Mouse (Mus musculus) limb, embryonic 14.5 days (tissue): ENCODE measurements around the gene Sh3gl3. TPM values are rescaled to one million over a fixed set of nuclear protein-coding genes. Genes with fewer than 3 reads are reported as not detected.

Experiments used
- ATAC-seq: fragments of 200-750 bp; cut with Nextera tagmentation; 2 replicates; pipeline ENCODE4 v1.8.0; 2017; ENCODE audit warnings: low read depth, moderate number of reproducible peaks, moderate TSS enrichment; ENCODE audit not compliant: low FRiP score
- DNase-seq: peaks from one replicate; pipeline ENCODE4 v3.0.0-alpha.2; 2015; ENCODE audit warnings: low spot score
- H3K27ac ChIP-seq: fragments of 300-500 bp; sonication (generic); replicated peaks from 2 replicates; pipeline ENCODE4 v1.5.1; 2014; ENCODE audit warnings: low read depth, mild to moderate bottlenecking, low read length, moderate library complexity, mixed read lengths
- H3K27me3 ChIP-seq: fragments of 300-500 bp; sonication (generic); 2 replicates; pipeline ENCODE4 v1.6.1; 2014; ENCODE audit warnings: low read length, mixed read lengths; ENCODE audit not compliant: control insufficient read depth, insufficient read depth
- H3K36me3 ChIP-seq: fragments of 300-500 bp; sonication (generic); 2 replicates; pipeline ENCODE4 v1.6.1; 2014; ENCODE audit warnings: mild to moderate bottlenecking, low read length, moderate library complexity, mixed read lengths; ENCODE audit not compliant: control insufficient read depth, insufficient read depth
- H3K4me1 ChIP-seq: fragments of 300-500 bp; sonication (generic); 2 replicates; pipeline ENCODE4 v1.6.1; 2014; ENCODE audit warnings: antibody characterized with exemption, low read length, mixed read lengths; ENCODE audit not compliant: control insufficient read depth, insufficient read depth
- H3K4me2 ChIP-seq: fragments of 300-500 bp; sonication (generic); replicated peaks from 2 replicates; pipeline ENCODE4 v1.6.1; 2014; ENCODE audit warnings: low read depth, mild to moderate bottlenecking, low read length, moderate library complexity; ENCODE audit not compliant: severe bottlenecking
- H3K4me3 ChIP-seq: fragments of 300-500 bp; sonication (generic); replicated peaks from 2 replicates; pipeline ENCODE4 v1.5.1; 2014; ENCODE audit warnings: low read length
- H3K9ac ChIP-seq: fragments of 300-500 bp; sonication (generic); 2 replicates; pipeline ENCODE4 v1.6.1; 2014; ENCODE audit warnings: mild to moderate bottlenecking, low read depth, low read length, moderate library complexity; ENCODE audit not compliant: severe bottlenecking
- H3K9me3 ChIP-seq: fragments of 300-500 bp; sonication (generic); 2 replicates; pipeline ENCODE4 v1.6.1; 2016; ENCODE audit warnings: low read length; ENCODE audit not compliant: control insufficient read depth
- POLR2A ChIP-seq: fragments of 200-500 bp; IDR thresholded peaks from 2 replicates; pipeline ENCODE4 v1.8.0; 2012; ENCODE audit warnings: inconsistent platforms, mild to moderate bottlenecking, moderate library complexity, borderline replicate concordance; ENCODE audit not compliant: insufficient read depth, insufficient read length; ENCODE audit errors: extremely low read depth
- WGBS: fragments of 180-500 bp; shearing (Covaris S2); extraction: QIAGEN DNeasy Blood & Tissue Kit; methylation state at CpG from one replicate; pipeline ENCODE4 v1.1.7; 2014; 5-methylcytosine and 5-hydroxymethylcytosine counted together
- polyA plus RNA-seq, 2 experiments: library from polyadenylated mRNA; depleted of rRNA in 1 of 2; stranded (reverse) in 1 of 2; unstranded in 1 of 2; fragments of >200 nt; fragmentation: Nextera tagmentation in 1 of 2; extraction: Ambion mirVana in 1 of 2; gene quantifications; 2 replicates each; pipeline versions ENCODE4 v1.2.1 to v1.2.3; 2012 to 2014

The Sh3gl3 gene
- polyA plus RNA-seq, 2 experiments = 10.5 to 15.1 TPM

DNA sequence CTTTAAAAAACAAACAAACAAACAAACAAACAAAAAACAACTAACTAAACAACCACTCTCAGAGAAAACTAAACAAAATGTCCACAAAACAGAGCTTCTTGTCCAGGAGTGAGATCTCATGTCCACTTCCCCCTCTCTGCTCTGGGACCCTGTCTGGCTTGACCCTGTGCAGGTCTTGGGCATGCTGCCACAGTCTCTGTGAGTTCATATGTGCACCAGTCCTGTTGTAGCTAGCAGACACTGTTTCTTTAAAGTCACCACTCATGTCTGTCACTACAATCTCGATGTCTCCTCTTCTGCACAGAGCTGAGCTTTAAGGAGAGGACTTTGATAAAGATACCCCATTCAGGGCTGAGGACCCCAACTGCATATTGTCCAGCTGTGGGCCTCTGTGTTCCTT lies 153.0 kb downstream of the Sh3gl3 start:
- Histone ChIP-seq H3K36me3 (no peaks in the 10 kb centered on the region), H3K4me3 (no peak overlapping the region), H3K9ac (no peak overlapping the region), H3K4me2 (no peak overlapping the region), H3K4me1 (no peaks in the 10 kb centered on the region), H3K27me3 (no peaks in the 10 kb centered on the region), H3K9me3 (no peaks in the 10 kb centered on the region), H3K27ac (no peak overlapping the region)
- no peak for ATAC-seq
- 57% methylated on average over 1 of the region's 1 CpGs for WGBS
- TF ChIP-seq POLR2A = no peak
- DNase-seq = no peak

DNA sequence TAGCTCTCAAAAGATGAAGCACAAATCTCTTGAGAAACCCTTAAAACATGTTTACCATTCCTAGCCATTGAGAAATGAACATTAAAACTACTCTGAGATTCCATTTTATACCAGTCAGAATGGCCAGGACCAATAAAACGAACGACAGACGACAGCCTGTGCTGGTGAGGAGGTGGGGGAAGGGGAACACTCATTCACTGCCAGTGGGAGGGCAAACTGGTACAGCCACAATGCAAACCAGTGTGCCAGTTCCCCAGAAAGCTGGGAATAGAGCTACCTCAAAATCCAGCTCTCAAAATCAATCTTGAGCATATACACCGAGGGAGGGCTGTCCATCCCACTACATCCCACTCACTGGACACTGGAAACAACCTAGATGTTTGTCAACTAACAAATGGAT lies 153.6 kb downstream of the Sh3gl3 start:
- H3K36me3 ChIP-seq = no peaks in the 10 kb centered on the region
- no peak overlapping the region for H3K4me2 ChIP-seq
- no peaks in the 10 kb centered on the region for H3K9me3 ChIP-seq
- no peaks in the 10 kb centered on the region for H3K4me1 ChIP-seq
- 30% methylated on average over 4 of the region's 4 CpGs for WGBS
- H3K9ac ChIP-seq = no peak overlapping the region
- no peak for TF ChIP-seq POLR2A
- ATAC-seq (no peak), DNase-seq (no peak)
- no peak overlapping the region for H3K4me3 ChIP-seq
- H3K27ac ChIP-seq = no peak overlapping the region
- H3K27me3 ChIP-seq = no peaks in the 10 kb centered on the region

DNA sequence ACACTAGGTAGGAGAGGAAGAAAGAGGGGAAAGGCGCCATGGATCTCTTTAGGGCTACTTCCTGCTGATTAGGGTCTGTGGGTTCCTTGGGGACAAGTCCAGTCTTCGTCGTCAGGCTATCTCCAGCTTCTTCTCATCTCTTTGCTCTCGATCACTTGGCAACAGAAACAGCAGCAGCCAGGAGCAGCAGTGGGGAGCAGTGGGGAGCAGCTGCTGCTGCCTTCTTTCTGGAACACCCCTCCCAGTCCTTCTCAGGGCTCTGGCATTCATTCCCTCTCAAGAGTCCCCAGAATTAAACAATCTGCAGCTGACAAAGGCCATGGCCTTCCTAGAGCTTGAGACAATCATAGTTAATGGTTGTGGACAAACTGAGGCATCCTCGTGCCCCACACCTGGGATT lies 154.2 kb downstream of the Sh3gl3 start:
- H3K4me2 ChIP-seq = no peak overlapping the region
- H3K27ac ChIP-seq = no peak overlapping the region
- WGBS = 58% methylated on average over 5 of the region's 5 CpGs
- H3K27me3 ChIP-seq = no peaks in the 10 kb centered on the region
- no peaks in the 10 kb centered on the region for H3K9me3 ChIP-seq
- H3K9ac ChIP-seq = no peak overlapping the region
- H3K4me3 ChIP-seq = no peak overlapping the region
- H3K4me1 ChIP-seq = no peaks in the 10 kb centered on the region
- DNase-seq = no peak
- no peak for ATAC-seq
- no peaks in the 10 kb centered on the region for H3K36me3 ChIP-seq
- no peak for TF ChIP-seq POLR2A

DNA sequence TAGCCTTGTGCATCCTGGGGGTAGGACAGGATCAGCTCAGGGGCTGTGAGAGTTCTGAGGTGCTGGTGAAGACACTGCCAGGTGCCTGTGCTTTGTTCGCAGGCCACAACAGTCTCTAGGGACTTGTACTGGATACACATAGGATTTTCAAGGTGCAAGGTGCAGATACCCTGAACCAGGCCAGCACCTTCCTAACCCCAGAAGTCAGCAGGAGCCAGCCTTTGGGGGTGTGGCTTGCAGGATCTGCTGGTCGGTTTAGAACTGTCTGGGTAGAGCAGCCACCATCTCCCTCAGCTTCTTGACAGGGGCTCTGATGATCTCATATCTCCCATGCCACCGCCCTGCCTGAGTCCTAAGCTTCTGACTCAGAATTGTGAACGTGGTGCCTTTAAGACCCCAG lies 156.2 kb downstream of the Sh3gl3 start:
- no peak for TF ChIP-seq POLR2A
- H3K9me3 ChIP-seq = no peaks in the 10 kb centered on the region
- 68% methylated on average over 4 of the region's 4 CpGs for WGBS
- DNase-seq (no peak), ATAC-seq (no peak)
- no peak overlapping the region for H3K4me2 ChIP-seq
- no peak overlapping the region for H3K4me3 ChIP-seq
- H3K36me3 ChIP-seq = no peaks in the 10 kb centered on the region
- H3K9ac ChIP-seq = no peak overlapping the region
- no peak overlapping the region for H3K27ac ChIP-seq
- peaks cover 11% of the 10 kb centered on the region for H3K27me3 ChIP-seq
- H3K4me1 ChIP-seq = peaks cover 2% of the 10 kb centered on the region; the same call in 1 of the 2 replicates

DNA sequence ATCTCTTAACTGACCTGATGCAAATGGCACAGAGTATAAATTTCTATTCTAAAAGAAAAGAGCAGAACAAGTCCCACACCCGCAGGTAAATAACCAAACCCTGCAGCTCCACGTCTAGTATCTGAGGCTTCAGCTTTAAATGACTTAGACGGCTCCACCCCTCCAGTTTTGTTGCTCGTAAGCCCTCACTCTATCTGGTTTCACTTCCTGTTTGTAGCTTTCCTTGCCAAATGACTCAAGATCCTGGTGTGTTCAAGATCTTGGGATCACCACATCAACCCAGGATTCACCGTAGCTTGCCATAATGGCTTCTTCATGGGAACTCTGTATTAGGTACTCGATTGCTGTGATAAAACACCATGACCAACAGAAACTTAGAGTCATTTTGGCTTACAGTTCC lies 157.2 kb downstream of the Sh3gl3 start:
- TF ChIP-seq POLR2A = no peak
- no peak for ATAC-seq
- DNase-seq = no peak
- Histone ChIP-seq H3K27me3 (peaks cover 21% of the 10 kb centered on the region), H3K4me3 (no peak overlapping the region), H3K4me2 (no peak overlapping the region), H3K27ac (no peak overlapping the region), H3K9ac (no peak overlapping the region), H3K9me3 (no peaks in the 10 kb centered on the region), H3K4me1 (peaks cover 7% of the 10 kb centered on the region; the same call in 1 of the 2 replicates), H3K36me3 (no peaks in the 10 kb centered on the region)
- WGBS = 62% methylated on average over 6 of the region's 6 CpGs

DNA sequence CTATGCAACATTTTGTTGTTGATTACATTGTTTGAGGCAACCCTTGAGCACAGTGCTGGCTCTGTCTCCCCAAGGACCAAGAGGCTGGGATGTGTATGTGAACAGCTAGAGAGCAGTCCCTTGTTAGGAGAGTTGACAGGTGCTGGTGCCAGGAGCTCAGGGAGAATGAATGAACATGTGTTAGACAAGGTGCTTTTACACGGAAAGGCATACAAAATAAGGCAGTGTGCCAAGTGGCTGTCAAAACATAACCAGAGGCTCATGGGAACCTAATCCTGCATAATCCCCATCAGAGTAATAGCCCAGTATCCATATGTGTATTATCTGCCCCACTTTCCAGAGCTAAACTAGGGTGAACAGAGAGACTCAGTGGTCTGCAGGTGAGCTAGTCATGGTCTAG lies 160.4 kb downstream of the Sh3gl3 start:
- TF ChIP-seq POLR2A = no peak
- Histone ChIP-seq H3K9me3 (no peaks in the 10 kb centered on the region), H3K4me3 (no peak overlapping the region), H3K36me3 (no peaks in the 10 kb centered on the region), H3K27me3 (peaks cover 44% of the 10 kb centered on the region), H3K9ac (no peak overlapping the region), H3K27ac (no peak overlapping the region), H3K4me2 (no peak overlapping the region), H3K4me1 (peaks cover 9% of the 10 kb centered on the region; the same call in 1 of the 2 replicates)
- DNase-seq (no peak), ATAC-seq (no peak)
- WGBS = 21% methylated on average over 1 of the region's 1 CpGs
